Mouse (Mus musculus) c-Kit-positive CD71-positive TER-119-positive erythroid progenitor cells, embryonic 14.5 days (primary cell): ENCODE results near the gene Mgat4c.

Experiments
- DNase-seq: peaks from one replicate; pipeline ENCODE4 v3.0.0-alpha.2; 2013; ENCODE audit warnings: low spot score

Gene Mgat4c

DNA sequence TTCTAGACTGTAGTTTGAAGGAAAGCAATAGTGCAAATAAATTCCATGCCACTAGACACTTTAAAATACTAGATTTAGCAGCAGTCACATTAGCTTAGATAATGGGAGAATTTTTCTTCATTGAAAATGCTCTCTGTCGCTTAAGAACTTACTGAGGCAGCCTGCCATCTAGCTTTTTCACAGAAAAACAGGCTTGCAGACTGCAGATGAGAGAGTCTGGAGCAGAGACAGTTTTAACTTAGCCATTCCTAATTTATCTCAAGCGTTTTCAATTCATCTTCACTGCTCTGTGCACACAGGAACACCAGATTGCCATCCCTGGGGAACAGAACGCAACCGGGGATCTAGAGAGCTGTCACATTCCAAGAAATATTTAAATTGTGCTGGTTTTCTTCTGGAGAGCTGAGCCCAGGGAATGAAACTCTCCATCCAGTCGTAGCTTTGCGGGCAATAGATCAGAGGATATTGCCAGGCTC is at the start of gene Mgat4c:
TSS of gene Mgat4c (plus strand) at position 51 of the 476 bp plus-strand sequence.
- DNase-seq = no peak

DNA sequence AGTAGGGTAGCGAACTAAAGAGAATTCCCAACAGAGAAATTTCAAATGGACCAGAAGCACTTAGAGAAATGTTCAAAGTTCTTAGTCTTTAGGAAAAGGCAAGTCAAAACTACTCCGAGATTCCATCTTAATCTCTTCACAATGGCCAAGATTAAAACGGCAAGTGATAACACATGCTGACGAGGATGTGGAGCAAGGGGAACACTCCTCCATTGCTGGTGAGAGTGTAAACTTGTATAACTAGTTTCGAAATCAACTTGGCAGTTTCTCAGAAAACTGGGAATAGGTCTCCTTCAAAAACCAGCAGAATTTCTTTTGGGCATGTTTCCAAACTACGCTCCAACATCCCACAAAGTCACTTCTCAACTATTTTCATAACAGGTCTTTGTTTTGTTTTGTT is 46.0 kb upstream of the Mgat4c start:
- no peak for DNase-seq

DNA sequence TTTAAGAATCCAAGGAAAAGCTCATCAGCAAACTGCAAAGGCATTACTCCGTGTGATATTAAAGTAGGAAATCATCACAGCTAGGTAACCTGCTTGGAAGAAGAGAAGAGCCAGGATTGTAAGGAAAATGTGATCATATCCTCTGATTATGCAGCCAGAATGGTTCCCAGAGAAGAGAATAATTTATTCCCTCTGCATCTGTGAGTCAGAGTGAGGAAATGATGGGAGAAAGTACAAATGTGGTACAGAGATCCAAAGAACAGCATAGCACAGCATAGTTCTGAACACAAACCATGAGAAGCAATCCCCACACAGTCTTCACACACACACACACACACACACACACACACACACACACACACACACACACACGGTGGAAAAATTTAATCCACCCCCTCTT is 40.2 kb upstream of the Mgat4c start:
- no peak for DNase-seq

DNA sequence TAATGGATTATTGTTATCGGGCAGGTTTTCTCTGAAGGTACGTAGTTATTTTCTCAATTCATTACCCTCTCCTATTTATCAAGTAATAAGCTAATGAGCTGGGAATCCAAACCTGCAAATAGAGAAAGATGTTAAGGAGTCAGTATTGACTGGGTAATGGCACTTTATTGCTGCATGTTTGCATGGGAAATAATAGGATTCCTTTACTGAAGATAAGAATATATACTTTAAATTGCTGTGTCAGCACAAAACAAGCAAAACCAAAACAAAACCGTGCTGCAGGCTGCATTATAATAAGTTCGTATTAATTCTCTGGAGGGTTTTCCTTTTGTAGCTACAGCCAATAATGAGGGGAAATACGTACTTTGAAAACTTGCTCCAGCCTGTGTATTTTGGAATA is 627 bp downstream of the Mgat4c start:
- no peak for DNase-seq

DNA sequence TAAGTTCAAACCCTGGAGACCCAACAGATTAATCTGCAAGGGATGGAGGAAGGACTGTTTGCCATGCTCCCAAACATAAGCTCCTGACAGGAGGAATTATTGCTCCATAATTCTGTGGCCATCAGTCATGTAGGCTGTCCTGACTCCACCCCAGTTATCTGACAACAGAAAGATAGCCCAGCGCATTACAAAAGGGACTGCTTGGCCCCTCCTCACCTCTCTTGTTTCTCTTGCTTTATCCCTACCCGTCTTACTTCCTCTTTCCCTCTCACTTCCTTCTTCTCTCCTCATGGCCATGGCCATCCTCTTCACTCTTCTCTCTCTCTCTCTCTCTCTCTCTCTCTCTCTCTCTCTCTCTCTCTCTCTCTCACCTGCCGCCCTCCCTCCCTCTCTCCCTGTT is 80.5 kb downstream of the Mgat4c start:
- no peak for DNase-seq

DNA sequence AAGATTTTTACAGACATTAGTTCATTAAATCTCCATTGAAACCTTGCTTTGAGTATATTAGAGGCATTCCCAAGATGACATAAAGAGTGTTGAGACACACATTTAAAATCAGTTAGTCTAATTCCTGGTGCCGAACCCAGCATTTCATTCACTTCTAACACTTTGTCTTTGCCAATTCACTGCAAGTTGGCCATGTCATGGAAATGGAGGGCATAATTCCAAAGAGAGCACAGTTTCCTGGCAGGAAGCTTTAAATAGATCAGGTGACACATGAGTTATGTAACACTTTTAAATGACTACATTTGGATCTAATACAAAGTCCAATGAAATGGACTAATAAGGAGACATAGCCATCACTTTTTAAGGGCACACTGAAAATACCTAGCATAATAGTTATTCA is 89.4 kb downstream of the Mgat4c start:
- no peak for DNase-seq

DNA sequence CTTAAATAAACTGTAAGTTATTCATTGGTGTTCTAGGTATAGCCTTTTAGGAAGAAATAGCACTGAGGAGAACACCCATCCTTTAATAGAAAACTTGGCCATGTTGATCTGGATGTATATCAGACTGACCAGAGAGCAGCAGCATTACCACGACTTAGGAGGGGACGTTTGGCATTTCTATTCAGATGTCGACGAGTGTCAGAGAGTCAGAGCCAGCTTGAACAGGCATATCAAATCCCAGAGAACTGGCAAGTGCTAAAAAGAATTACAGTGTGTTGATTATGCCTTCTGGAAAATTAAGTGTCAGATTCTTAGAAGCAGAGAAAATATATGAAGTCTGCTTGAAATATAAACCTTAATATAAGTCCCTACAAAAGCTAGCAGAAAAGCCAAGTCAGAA is 89.9 kb downstream of the Mgat4c start:
- DNase-seq = no peak

DNA sequence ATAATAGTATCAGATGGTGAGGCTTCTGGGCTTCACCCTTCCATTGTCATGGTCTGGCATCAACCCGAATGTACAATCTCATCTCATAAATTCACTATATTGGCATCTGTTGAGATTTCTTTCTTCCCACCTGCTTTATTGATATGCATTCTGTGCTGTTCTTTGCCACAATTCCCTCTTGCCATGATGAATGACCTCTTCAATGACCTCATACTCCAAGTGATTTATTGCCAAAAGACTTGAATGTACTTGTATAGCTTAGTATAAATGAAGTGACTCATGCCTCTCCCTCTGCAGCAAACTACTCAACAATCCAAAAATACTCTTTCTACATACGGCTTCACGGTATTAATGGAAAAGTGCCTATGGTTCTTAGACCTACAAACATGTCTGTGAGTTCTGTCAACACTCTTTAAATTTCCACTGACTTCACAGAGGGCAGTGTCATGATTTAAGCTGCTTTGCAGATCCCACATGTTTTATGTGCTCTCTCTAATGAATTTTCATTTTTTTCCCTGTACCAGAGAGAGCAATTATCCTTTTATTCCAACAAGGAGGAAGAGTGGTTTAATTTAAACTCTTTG is 102.0 kb downstream of the Mgat4c start:
- DNase-seq = no peak

DNA sequence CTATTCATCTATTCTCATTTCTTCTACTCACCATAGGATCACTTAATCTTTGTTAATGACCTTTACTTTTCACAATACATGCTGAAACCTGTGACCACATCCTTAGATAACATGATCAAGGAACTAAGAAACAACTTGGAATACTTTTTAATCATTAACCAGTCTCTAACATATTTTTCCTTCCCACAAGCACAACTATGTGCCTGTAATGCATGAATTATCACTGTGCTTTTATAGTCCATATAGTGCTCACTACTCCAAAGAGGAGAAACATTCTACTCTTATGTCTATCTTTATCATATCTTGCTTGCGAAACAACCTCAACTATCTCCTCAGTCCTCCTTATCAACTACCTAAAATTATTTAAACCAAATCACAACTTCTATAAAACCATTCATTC is 114.2 kb downstream of the Mgat4c start:
- DNase-seq = no peak

DNA sequence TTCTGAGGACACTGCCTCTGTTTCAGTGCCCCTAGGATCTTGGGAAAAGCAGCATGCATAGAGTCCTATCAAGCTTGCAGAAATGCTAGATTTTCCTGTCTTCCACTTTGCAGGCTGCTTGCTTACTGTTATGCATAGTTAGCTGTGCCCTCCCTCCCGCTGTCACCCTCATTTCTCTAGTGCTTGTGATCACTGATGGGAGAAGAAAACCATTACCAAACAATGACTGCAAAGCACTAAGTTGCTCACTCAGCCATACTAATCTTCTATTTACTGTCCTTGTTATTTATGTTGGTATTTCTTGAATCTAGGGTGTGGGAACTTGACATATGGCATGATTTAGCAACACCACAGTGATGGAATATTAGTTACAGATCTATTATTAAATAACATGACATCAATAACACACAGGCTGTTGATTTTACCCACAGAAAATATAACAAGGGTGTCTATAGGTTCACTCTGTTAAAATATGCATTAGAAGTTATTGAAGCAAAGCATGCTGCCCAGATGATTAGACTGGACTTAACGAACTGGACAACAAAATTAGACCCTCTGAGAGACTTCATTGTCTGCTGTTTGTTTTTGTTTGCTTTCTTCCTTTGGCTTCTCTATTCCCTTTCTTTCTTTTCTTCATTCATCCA is 117.7 kb downstream of the Mgat4c start:
- no peak for DNase-seq

DNA sequence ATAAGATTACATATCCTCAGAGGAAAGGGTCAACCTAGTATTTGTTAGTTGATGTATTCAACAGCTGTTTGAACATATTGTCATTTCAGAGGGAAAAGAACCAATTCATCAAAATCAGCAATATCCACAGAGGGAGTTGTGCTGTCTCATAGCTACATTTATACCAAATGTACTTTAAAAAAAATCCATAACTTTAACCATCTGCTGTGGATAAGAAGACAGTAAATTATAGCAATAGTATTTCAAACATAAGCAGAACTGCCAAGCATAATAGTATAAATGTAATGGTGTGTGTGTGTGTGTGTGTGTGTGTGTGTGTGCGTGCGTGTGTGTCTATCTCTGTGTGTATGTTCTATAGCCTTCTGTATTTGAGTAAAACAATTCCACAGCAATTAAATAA is 127.5 kb downstream of the Mgat4c start:
- DNase-seq = no peak

DNA sequence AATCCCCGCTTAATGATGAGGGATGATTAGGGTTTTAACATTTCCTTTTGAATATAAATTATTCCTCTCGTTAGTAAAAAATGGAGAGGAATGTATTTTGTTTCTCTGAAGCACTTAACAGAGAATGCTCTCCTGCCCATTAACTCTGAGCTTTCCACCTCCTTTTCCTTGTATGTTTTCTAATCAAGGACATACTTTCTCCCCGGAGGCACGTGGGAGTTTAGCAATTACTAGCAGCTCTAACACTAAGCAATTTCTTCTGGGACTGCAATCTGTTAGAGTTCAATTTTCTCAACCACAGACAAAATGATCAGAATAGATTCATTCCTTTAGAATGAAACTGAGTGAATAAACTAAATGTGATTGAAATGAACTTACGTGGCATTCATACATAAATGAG is 135.6 kb downstream of the Mgat4c start:
- no peak for DNase-seq

DNA sequence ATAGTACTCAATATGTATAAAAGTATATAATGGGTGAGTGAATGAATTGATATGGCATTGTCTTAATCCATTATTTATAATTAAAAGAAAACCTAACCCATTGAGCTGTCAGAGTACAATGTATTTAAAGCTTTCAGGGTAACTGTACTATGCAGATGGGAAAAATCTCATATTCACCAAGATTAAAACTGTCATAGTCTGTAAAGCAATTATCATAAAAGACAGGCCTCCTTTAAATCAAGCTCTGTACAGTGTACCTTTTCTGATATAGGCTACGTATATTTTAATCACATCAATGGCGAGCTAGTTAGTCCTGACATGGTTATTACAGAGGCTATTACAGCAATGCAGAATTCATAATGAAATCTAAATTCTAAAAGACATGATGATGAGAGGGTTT is 146.7 kb downstream of the Mgat4c start:
- no peak for DNase-seq

DNA sequence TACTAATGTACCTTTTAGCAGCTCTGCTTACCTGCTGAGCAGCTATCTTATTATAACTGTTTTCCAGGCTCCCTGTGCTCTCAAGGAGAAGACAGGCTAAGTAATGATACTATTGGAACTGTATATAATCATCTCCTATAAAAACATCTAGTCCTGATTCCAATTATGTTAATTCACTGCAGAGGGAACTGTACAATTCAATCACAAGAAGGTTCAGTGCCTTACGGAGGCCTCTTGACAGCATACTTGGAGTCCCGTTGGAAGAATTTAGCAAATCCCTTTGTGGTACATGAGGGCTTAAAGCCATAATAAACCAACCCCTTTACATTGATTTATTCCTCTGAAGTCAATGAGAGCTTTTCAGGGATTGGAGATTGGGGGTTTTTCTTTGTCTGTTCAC is 174.8 kb downstream of the Mgat4c start:
- DNase-seq = no peak

DNA sequence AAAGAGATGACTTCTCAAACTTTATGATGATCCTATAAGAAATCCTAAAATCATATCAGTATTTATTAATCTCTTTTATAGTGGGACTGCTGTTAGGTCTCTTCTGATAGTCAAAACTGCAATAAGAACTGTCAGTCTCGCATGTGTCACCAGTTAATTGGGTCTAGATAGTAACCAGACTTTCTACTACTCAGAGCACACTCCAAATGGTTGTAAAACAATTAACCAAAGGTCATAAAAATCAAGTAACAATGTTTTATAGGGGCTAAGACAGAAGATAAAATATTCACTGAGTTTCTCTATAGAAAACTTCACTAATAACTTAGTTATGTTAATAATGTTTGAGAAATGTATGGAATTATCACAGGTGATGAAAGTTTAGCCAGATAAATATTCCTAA is 208.6 kb downstream of the Mgat4c start:
- DNase-seq = no peak

DNA sequence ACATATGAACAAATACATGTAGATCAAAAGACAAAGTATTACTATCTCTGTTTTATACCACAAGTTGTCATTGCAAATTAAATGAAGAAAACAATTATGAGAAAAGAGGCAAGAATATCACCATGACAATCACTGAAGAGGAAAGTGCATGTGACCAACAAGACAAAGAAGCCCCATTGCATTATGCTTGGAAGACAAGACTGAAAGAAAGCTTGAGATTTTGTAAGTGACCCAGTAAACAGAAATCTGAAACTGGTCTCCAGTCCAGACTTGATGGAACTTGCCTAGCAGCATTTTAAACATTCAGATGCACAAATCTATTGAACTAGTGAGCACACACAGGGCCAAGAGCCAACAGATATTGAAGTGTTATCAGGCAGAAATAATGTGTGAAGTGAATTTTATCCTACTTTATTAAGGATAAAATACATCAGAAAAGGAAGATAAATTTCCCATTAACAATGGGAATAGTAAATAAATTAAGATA is 236.1 kb downstream of the Mgat4c start:
- no peak for DNase-seq

DNA sequence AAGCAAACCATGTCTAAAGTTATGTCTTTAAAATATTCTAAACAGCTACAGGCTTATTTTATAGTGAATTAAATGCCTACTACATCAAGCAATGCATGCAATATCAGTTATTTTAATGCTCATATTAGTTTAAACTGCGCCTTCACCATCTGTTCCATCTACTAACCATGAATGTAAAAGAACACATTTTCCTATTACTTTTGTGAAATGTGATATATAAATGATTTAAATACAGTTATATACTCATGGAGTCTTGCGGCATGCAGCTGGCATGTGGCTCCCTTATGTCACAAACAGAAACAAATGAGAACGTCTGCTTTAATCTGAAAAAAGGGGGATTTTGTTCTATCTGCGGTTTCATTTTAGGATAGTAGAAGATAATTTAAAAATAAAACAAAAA is 316.3 kb downstream of the Mgat4c start:
- DNase-seq = no peak

DNA sequence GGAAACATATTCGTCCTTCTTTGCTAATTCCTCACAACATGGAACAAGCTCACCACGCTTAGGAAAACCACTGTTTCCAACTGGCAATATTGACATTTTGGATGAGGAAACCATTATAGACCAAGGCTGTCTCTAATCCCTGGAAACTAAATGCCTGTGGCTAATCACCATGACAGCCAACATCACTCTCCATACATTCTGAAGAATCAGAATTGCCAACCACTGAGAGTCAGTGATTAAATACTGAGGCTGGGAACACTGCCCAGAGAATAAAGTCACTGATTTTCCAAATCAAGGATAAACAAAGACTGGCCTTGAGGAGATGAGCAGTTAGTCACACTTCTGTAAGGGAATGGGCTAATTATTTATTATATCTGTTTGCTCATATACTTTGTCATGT is 361.2 kb downstream of the Mgat4c start:
- no peak for DNase-seq

DNA sequence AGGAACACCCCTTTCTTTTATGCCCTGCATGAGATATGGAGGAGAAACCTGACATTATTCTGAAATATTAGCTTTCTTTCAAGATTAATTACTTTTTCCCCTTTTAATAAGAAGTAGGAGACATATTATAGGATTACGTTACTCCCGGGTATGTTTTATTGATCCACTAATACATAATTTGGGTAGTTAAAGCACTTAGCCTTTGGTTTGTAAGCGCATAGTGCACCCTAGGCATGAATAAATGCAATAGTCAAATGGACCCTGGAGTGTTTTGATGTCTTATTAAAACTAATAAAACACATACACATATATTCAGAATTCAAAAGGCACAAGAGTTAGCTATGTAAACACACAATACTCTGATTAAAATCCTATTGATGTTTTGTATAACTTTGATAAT is 374.9 kb downstream of the Mgat4c start:
- DNase-seq = no peak

DNA sequence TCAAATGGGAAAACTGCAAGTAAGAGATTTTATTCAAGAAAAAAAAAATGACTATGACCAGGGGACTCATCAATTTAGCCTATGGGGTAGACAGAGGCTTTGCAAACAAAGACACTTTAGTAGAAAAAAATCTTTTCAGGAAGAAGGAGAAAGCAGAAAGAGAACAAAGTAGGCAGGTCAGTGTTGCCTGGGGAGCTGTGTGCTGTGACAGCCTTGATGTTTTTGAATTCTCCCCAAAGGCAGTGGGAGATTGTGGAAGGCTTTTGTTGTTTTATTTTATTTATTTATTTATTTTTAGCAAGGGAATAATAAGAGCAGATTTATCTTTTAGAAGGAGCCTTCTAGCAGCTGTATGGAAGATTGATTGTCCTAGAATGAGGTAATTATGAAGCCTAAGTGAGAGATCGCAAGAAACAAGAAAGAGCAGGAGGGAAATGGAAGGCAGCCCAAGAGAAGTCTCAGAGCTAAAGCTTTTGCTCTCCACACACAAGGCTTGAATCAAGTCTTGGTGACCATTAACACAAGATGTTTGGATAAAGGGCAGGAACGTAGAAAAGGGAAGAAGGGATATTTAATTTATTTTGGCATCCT is 375.8 kb downstream of the Mgat4c start:
- DNase-seq = no peak

DNA sequence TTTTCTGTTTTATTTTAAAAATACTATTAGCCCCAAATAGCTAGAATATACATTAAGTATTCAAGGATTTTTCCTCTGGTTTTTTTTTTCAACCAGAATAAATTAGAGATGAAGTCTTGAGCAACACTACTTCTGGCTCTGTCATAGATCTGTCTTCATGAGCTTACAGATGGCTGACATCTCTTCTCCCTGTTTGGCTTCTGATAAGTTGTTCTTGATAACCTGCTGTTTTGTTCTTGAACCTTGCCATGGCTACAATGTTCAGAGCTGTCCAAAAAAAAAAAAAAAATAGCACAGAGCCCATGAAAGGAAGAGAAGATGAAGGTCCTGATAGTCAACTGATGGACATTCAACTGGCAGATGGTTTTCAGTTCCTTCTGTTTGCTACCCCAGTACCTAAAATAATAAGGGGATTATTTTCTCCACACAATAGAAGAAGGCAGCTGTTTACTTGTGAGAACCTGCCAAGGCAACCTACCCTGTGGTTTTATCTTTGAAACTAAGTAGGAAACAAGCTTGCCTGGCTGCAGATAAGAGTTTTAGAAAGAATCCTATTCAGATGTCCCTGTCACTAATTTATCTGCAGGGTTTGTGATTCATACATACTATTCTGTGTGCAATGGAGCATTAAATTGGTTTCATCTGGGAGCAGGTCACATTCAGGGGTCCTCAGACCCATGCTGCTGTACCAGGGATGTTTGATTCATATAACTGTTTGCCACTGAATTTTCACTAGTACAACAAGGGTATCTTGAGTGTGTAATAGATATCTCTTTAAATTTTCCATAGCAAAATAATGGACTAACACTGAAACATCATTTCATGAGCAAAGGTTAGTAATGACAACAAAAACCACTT is 393.5 kb downstream of the Mgat4c start:
- no peak for DNase-seq

DNA sequence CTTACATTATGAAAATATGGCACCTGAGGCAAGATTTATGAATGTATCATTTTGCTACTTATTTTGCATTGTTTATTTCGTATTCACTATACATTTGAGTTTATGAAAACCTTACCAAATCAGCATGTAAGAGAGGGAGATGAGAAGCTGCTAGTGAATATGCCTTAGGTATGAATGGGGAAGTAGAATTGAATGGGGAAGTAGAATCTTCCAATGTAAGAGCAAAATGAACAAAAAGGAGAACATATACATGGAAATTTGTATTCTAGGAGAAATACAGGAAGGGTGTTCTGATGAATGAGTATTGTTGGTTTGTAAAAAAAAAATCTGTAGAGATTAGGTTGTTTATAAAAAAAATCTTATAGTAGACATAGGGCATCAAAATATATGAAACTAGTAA is 441.9 kb downstream of the Mgat4c start:
- DNase-seq = no peak

DNA sequence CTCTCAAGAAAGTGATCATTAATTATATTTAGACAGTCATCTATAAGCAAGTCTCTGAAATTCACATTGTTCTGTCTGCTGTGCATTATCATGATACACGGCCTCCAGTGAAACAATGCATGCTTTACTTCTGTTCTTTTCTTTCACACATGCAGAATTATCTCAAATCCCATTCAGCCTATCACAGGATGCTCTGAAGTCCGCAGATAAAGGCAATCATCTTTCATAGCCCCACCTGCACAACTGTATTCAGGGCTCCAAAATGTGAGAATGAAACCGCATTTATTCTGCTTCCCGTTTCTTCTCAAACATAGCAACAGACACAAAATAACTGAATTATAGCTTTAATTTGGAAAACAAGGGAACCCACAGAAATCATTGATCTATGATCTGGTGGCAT is 446.1 kb downstream of the Mgat4c start:
- DNase-seq = no peak
